Mouse (Mus musculus) heart, adult 2 months (tissue): ENCODE measurements around the gene Ascc3. TPM values are rescaled to one million over a fixed set of nuclear protein-coding genes. Genes with fewer than 3 reads are reported as not detected.
A peak's percentile ranks its signal among the peaks of the same experiment; 100 is the strongest.

Experiments used
- DNase-seq, 2 experiments: peaks; one replicate each; pipeline ENCODE4 v3.0.0; 2021
- H3K27ac ChIP-seq: fragments of 200-600 bp; 2 replicates; pipeline ENCODE4 v1.8.1; 2022
- H3K27me3 ChIP-seq: fragments of 200-500 bp; 2 replicates; pipeline ENCODE4 v1.6.1; 2012; ENCODE audit warnings: mild to moderate bottlenecking, low read length, inconsistent platforms, mixed read lengths; ENCODE audit not compliant: control insufficient read depth, insufficient read depth
- H3K36me3 ChIP-seq: fragments of 200-500 bp; 2 replicates; pipeline ENCODE4 v1.6.1; 2012; ENCODE audit warnings: low read length, inconsistent platforms; ENCODE audit not compliant: control insufficient read depth, insufficient read depth
- H3K4me1 ChIP-seq: fragments of 200-500 bp; 2 replicates; pipeline ENCODE4 v1.6.1; 2011; ENCODE audit warnings: low read length; ENCODE audit not compliant: control insufficient read depth, insufficient read depth
- H3K4me3 ChIP-seq: fragments of 200-600 bp; 2 replicates; pipeline ENCODE4 v1.8.1; 2022
- H3K79me2 ChIP-seq: fragments of 200-500 bp; replicated peaks from 2 replicates; pipeline ENCODE4 v1.6.1; 2012; ENCODE audit warnings: mild to moderate bottlenecking, inconsistent platforms, low read length, moderate library complexity, mixed read lengths; ENCODE audit not compliant: control insufficient read depth, insufficient read depth
- H3K9ac ChIP-seq: fragments of 200-500 bp; 2 replicates; pipeline ENCODE4 v1.6.1; 2012; ENCODE audit warnings: low read depth, mild to moderate bottlenecking, control low read depth, inconsistent platforms, low read length, mixed read lengths
- CTCF ChIP-seq: fragments of 200-600 bp; IDR thresholded peaks from 2 replicates; pipeline ENCODE4 v1.8.1; 2022; ENCODE audit warnings: antibody characterized with exemption, mild to moderate bottlenecking, moderate library complexity
- EP300 ChIP-seq: fragments of 200-500 bp; IDR thresholded peaks from 2 replicates; pipeline ENCODE4 v1.6.1; 2011; ENCODE audit warnings: low read depth, low read length, control low read depth; ENCODE audit not compliant: insufficient read depth
- POLR2A ChIP-seq: fragments of 200-500 bp; IDR thresholded peaks from 2 replicates; pipeline ENCODE4 v1.6.1; 2011; ENCODE audit warnings: mild to moderate bottlenecking, low read depth, low read length, control low read depth; ENCODE audit not compliant: insufficient read depth
- WGBS: fragments of 180-500 bp; shearing (Covaris S2); methylation state at CpG from one replicate; pipeline ENCODE4 v1.1.7; 2018; 5-methylcytosine and 5-hydroxymethylcytosine counted together
- intact Hi-C: fragments of 180-260 bp; cut with DNase I; formaldehyde crosslinking; loops from one replicate; pipeline ENCODE4 v1.15.1; 2025
- long read RNA-seq: library from polyadenylated mRNA; stranded (forward); transcript quantifications from one replicate; pipeline ENCODE4 v2.0.0, GENCODE M21; 2021
- polyA plus RNA-seq: library from polyadenylated mRNA; depleted of rRNA; stranded (reverse); fragments of >200 nt; gene quantifications from 2 replicates; pipeline ENCODE4 v1.2.3, GENCODE M21; 2012; rRNA removed
- total RNA-seq, 2 experiments: library from RNA; stranded (reverse); gene quantifications; 2 replicates each; pipeline ENCODE4 v1.2.3; 2021

Gene Ascc3
- total RNA-seq, result 10 to 100 TPM; 11.0 to 12.1 TPM
- 5.9 and 11.9 TPM in 2 replicates for polyA plus RNA-seq
- long read RNA-seq, full-length matches to known transcripts, result 3 of 6 reads
- long read RNA-seq, partial matches to known transcripts, result 2 of 6 reads
- long read RNA-seq, other reads (novel, unspliced or antisense), result 1 of 6 reads

- intact Hi-C loops, result no loop called here
- peak within 1 kb of the TSS; percentile 93 for H3K4me3 ChIP-seq
- 0 out of 2 replicates have a peak, but pooled peaks have one; percentile 5 for TF ChIP-seq CTCF
- TF ChIP-seq EP300, result 0 out of 2 replicates have a peak, but pooled peaks have one; percentile 34
- TF ChIP-seq POLR2A, result peak; percentile 95
- peak within 1 kb of the TSS; percentile 91 for H3K9ac ChIP-seq
- H3K27ac ChIP-seq, result peak within 1 kb of the TSS; percentile 96
- DNase-seq, result peak; percentile 96
- H3K4me1 ChIP-seq, result no peaks in the 10 kb centered on the region
- WGBS, result under 1% methylated on average over 76 of the region's 79 CpGs
- no peaks in the 10 kb centered on the region for H3K27me3 ChIP-seq
- H3K79me2 ChIP-seq, result no peaks in the 10 kb centered on the region
- no peaks in the 10 kb centered on the region for H3K36me3 ChIP-seq
These were observed at the start of gene Ascc3 for GRCm38 (mm10) chr10:50592355-50593293. Gene Ascc3, plus strand, starts transcription at chr10:50592669.

DNA sequence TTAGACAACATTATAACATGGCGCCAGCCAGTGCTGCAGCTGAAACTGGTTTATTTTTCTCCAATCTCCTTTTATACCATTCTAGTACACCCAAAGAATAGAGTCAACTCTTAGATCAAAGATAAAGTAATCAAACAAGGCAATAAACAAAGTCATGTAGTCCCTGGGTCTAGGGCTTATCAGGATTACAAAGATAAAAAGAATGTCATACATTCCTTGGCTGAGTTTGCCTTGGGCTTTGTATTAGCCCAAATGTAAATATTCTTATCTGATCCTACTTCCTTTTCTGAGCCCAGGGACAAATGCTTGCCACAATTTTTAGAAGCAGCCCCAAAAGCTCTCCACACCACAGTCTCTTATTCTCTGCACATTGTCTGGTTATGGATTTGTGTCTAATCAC lies 7.7 kb upstream of the Ascc3 start:
- WGBS, result 68% methylated on average over 1 of the region's 1 CpGs
- DNase-seq, result no peak
- no peaks in the 10 kb centered on the region for H3K27me3 ChIP-seq
- H3K36me3 ChIP-seq, result no peaks in the 10 kb centered on the region
- no peak overlapping the region for H3K9ac ChIP-seq
- no peaks in the 10 kb centered on the region for H3K79me2 ChIP-seq
- no peak for TF ChIP-seq POLR2A
- TF ChIP-seq EP300, result no peak
- no peak for TF ChIP-seq CTCF
- intact Hi-C loops, result no loop called here
- no peak overlapping the region for H3K4me3 ChIP-seq
- no peaks in the 10 kb centered on the region for H3K4me1 ChIP-seq
- no peak overlapping the region for H3K27ac ChIP-seq

- no peak overlapping the region for H3K4me3 ChIP-seq
- 77% methylated on average over 1 of the region's 1 CpGs for WGBS
- DNase-seq, result no peak
- H3K79me2 ChIP-seq, result no peaks in the 10 kb centered on the region
- intact Hi-C loops, result no loop called here
- no peak overlapping the region for H3K9ac ChIP-seq
- no peaks in the 10 kb centered on the region for H3K27me3 ChIP-seq
- no peak overlapping the region for H3K27ac ChIP-seq
- TF ChIP-seq CTCF, result no peak
- H3K36me3 ChIP-seq, result no peaks in the 10 kb centered on the region
- no peaks in the 10 kb centered on the region for H3K4me1 ChIP-seq
These were observed 5.9 kb upstream of the Ascc3 start for GRCm38 (mm10) chr10:50586556-50586955.

- no peak for DNase-seq
- peak overlapping the region; percentile 96 for H3K27ac ChIP-seq
- WGBS, result 57% methylated on average over 12 of the region's 12 CpGs
- H3K4me1 ChIP-seq, result no peaks in the 10 kb centered on the region
- H3K4me3 ChIP-seq, result peak overlapping the region; percentile 93
- H3K9ac ChIP-seq, result no peak overlapping the region
- intact Hi-C loops, result no loop called here
- no peaks in the 10 kb centered on the region for H3K79me2 ChIP-seq
- H3K27me3 ChIP-seq, result no peaks in the 10 kb centered on the region
- H3K36me3 ChIP-seq, result no peaks in the 10 kb centered on the region
- no peak for TF ChIP-seq POLR2A
- TF ChIP-seq CTCF, result no peak
- TF ChIP-seq EP300, result no peak
These were observed 902 bp downstream of the Ascc3 start for GRCm38 (mm10) chr10:50593371-50593770.

DNA sequence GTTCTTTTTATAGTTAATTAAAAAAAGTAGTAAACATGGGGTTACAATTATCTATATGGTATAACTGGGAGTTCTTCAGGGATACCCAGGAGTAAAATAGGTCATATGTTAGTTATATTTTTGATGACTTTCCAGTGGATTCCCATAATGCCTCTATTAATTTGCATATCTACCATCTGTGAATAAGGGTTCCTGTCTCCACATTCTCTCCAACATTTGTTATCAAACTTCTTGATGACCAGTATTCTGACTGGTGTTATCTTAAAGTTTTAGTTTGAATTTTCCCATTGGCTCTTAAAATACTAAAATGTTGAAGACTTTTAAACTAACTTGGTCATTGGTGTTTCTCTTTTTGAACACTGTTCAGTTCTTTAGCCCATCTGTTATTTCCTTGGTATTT lies 2.9 kb downstream of the Ascc3 start:
- intact Hi-C loops, result no loop called here
- TF ChIP-seq CTCF (no peak), EP300 (no peak), POLR2A (no peak)

DNA sequence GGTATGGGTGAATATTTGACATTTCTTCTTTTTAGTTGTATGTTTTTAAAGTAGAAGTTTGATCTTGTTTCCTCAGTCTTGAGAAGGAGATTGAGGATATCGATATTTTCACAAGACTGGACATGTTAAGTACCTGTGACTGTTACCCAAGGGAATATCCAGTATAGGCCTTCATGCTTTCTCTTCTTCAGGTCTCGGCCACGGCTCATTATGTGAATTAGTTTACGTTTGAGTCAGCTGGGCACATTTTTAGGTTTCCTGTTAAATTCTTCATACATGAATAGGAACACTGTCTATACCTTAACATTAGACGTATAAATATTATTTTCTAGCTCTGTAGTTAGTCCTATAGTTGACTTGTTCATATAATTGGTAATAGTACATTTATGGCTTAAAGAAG lies 12.4 kb downstream of the Ascc3 start:
- Histone ChIP-seq H3K27me3 (no peaks in the 10 kb centered on the region), H3K27ac (no peak overlapping the region), H3K79me2 (no peaks in the 10 kb centered on the region), H3K4me1 (no peaks in the 10 kb centered on the region), H3K4me3 (no peak overlapping the region), H3K36me3 (peaks cover 3% of the 10 kb centered on the region; the same call in 1 of the 2 replicates), H3K9ac (no peak overlapping the region)
- intact Hi-C loops, result no loop called here
- TF ChIP-seq CTCF (no peak), POLR2A (no peak), EP300 (no peak)
- DNase-seq, result no peak
- 93% methylated on average over 5 of the region's 5 CpGs for WGBS

More for the DNA sequence above, 2.9 kb downstream of the Ascc3 start:
- no peak overlapping the region for H3K27ac ChIP-seq
- H3K4me3 ChIP-seq, result no peak overlapping the region
- no peaks in the 10 kb centered on the region for H3K36me3 ChIP-seq
- 0 out of 2 replicates have a peak, but pooled peaks cover 2% of the 10 kb centered on the region for H3K79me2 ChIP-seq
- DNase-seq, result no peak
- H3K27me3 ChIP-seq, result no peaks in the 10 kb centered on the region
- H3K4me1 ChIP-seq, result no peaks in the 10 kb centered on the region
- H3K9ac ChIP-seq, result no peak overlapping the region
